Mouse (Mus musculus) gastrocnemius, adult 2 months (tissue): ENCODE results near the gene Vdac2. TPM values are rescaled to one million over a fixed set of nuclear protein-coding genes. Genes with fewer than 3 reads are reported as not detected.
A peak's percentile ranks its signal among the peaks of the same experiment; 100 is the strongest.

Source experiments
- DNase-seq: peaks from one replicate; pipeline ENCODE4 v3.0.0; 2022
- H3K27ac ChIP-seq: fragments of 200-600 bp; 2 replicates; pipeline ENCODE4 v1.8.1; 2022; ENCODE audit warnings: mild to moderate bottlenecking
- H3K4me3 ChIP-seq: fragments of 200-600 bp; 2 replicates; pipeline ENCODE4 v1.8.1; 2022; ENCODE audit warnings: mild to moderate bottlenecking, moderate library complexity
- CTCF ChIP-seq: fragments of 200-600 bp; IDR thresholded peaks from 2 replicates; pipeline ENCODE4 v1.8.1; 2022; ENCODE audit warnings: antibody characterized with exemption, mild to moderate bottlenecking, moderate library complexity
- intact Hi-C: fragments of 180-260 bp; cut with DNase I; formaldehyde crosslinking; loops from one replicate; pipeline ENCODE4 v1.15.1; 2025
- total RNA-seq, 2 experiments: library from RNA; stranded (reverse); gene quantifications; 2 replicates each; pipeline ENCODE4 v1.2.3; 2021

Vdac2 gene
- total RNA-seq, 2 experiments from 2014 or later: 320 to 332 TPM

- Histone ChIP-seq H3K27ac (peak overlapping the region; percentile 76; the same call in 1 of the 2 replicates), H3K4me3 (no peak overlapping the region)
- TF ChIP-seq CTCF: no peak
- intact Hi-C loops: no loop called here
- DNase-seq: no peak
These were observed 16.7 kb upstream of the Vdac2 start for GRCm38 (mm10) chr14:21808208-21808922.

GRCm38 (mm10) chr14:21809418-21809817 lies 15.6 kb upstream of the Vdac2 start:
- Histone ChIP-seq H3K27ac (peak overlapping the region; percentile 76), H3K4me3 (no peak overlapping the region)
- DNase-seq: no peak
- intact Hi-C loops: no loop called here
- TF ChIP-seq CTCF: no peak

- H3K4me3 ChIP-seq: no peak overlapping the region
- peak overlapping the region; percentile 53 for H3K27ac ChIP-seq
- no peak for TF ChIP-seq CTCF
- intact Hi-C loops: no loop called here
- DNase-seq: no peak
These were observed 13.7 kb upstream of the Vdac2 start for GRCm38 (mm10) chr14:21811301-21811700.

- intact Hi-C loops: loop anchor here (1.0 kb wide), 1 partner anchor 37 kb away; no protein-coding TSS in a partner anchor
- TF ChIP-seq CTCF: no peak
- peak; percentile 51 for DNase-seq
- Histone ChIP-seq H3K4me3 (no peak overlapping the region), H3K27ac (peak overlapping the region; percentile 53)
These were observed 13.2 kb upstream of the Vdac2 start for GRCm38 (mm10) chr14:21811744-21812393.

DNA sequence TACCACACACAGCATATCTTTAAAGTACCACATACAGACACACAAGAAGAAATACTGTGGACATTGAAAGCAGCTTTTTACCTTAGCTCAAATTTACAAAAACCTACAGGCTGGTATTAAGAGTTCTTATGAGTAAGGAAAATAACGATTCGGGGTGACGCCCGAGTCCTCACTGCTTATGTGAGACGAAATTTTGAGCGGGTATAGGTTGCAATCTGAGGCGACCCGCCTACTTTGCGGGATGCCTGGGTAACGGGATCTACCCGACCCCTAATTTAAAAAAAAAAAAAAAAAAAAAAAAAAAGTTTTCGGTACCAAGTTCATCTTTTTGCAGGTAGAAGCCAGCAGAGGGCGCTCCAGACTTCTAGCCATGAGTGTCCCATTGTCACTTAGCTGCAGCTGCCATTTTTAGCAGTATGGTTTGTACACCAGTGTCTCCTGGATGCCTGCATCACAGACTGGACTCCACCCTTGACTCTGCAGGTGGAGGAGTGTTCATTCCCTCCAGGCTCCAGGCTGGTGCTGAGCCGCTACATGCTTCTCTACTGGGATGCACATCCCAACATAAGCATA lies 12.4 kb upstream of the Vdac2 start:
- intact Hi-C loops: loop anchor here (1.0 kb wide), 1 partner anchor 37 kb away; no protein-coding TSS in a partner anchor
- TF ChIP-seq CTCF: peak; percentile 75
- Histone ChIP-seq H3K27ac (peak overlapping the region; percentile 53), H3K4me3 (peak overlapping the region; percentile 57)
- peak; percentile 81 for DNase-seq

DNA sequence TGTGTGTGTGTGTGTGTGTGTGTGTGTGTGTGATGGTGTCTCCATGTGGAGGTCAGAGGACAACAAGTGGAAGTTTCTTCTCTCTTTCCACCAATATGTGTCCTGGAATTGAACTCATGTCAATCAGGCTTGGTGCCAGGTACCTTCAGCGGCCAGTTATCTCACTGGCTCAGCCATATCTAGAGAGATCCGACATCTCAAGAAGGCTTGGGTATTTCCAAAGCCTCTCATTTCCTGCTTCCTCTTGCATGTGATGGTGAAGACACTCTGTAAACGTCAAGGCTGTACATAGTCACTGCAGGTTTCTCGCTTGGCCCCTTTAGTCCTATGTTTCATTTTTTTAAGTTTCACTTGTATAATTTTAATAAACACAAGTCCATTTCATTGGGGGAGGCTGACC lies 11.8 kb upstream of the Vdac2 start:
- no peak for TF ChIP-seq CTCF
- H3K27ac ChIP-seq: no peak overlapping the region
- DNase-seq: no peak
- intact Hi-C loops: no loop called here
- no peak overlapping the region for H3K4me3 ChIP-seq

- Histone ChIP-seq H3K4me3 (no peak overlapping the region), H3K27ac (no peak overlapping the region)
- no peak for DNase-seq
- no peak for TF ChIP-seq CTCF
- intact Hi-C loops: no loop called here
These were observed 11.2 kb upstream of the Vdac2 start for GRCm38 (mm10) chr14:21813847-21814246.

GRCm38 (mm10) chr14:21814606-21815005 lies 10.4 kb upstream of the Vdac2 start:
- no peak for TF ChIP-seq CTCF
- no peak overlapping the region for H3K27ac ChIP-seq
- no peak for DNase-seq
- H3K4me3 ChIP-seq: no peak overlapping the region
- intact Hi-C loops: no loop called here

- no peak for TF ChIP-seq CTCF
- Histone ChIP-seq H3K4me3 (no peak overlapping the region), H3K27ac (no peak overlapping the region)
- intact Hi-C loops: no loop called here
- no peak for DNase-seq
These were observed 8.8 kb upstream of the Vdac2 start for GRCm38 (mm10) chr14:21816255-21816654.

DNA sequence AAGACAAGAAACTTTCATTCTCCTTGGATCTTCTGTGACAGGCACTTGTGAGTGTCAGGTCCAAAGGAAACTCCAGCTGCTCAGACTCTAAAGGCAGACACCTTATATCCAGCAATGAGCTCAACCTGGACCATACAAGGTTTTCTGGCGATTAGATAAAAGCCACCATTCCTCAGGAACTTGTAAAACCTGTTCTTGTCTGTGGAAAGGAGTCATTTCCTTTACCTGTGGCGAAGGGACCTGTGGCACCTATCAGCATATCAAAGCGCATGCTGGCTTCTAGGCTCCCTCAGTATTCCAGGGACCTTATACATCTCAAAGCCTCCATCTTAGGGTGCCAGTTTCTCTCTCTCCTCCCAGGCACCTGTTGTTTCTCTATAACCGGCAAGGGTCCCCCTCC lies 7.6 kb upstream of the Vdac2 start:
- no peak for TF ChIP-seq CTCF
- H3K4me3 ChIP-seq: no peak overlapping the region
- no peak for DNase-seq
- H3K27ac ChIP-seq: no peak overlapping the region
- intact Hi-C loops: no loop called here

DNA sequence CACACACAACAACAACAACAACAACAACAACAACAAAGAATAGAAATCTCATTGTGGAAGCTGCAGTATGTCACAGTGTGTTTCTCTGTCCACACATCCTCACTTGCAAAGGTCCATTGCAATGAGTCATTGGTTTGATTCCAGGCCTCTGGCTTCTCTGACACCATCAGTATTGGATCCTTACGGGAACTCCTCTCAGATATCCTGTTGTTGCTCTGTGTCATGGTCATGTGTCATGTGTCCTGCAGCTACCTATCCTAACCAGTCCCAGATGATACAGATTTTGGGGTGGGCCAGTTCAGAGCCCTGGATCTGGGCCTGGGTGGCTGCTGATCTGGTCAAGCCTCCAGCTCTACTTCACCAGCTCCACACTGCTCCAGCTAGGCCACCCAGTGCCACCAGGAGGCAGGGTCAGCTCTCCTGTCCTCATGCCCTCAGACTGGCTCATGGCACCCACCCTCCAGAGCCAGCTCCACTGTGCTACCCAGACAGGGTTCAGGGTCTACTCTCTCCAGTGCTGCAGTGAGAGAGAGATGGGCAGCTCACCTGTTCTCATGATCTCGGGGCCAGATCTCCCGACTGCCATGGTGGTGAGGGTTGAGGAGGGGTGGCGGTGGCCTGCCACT lies 4.0 kb upstream of the Vdac2 start:
- no peak for DNase-seq
- intact Hi-C loops: no loop called here
- TF ChIP-seq CTCF: no peak
- Histone ChIP-seq H3K4me3 (no peak overlapping the region), H3K27ac (no peak overlapping the region; the same call in 1 of the 2 replicates)

GRCm38 (mm10) chr14:21822307-21822706 lies 2.7 kb upstream of the Vdac2 start:
- intact Hi-C loops: no loop called here
- Histone ChIP-seq H3K27ac (peak overlapping the region; percentile 86), H3K4me3 (no peak overlapping the region)
- no peak for DNase-seq
- TF ChIP-seq CTCF: no peak
